Comparison of ENCODE assay signal across 31 mouse cellular contexts in genomic region chr10:85673512-85673921, GRCm38 (mm10).
DNase-seq lines count a peak whose midpoint lies in the region; ATAC-seq lines count a peak whose summit lies in the region.
"Had no signal": no experiment of that assay in that cellular context is flagged by ENCODE, and none has a peak within 500 bp of the region (broad histone marks: within the 10 kb centered on the region; RNA-seq: fewer than 3 reads in every experiment).

No protein-coding gene starts in this region.

- H3K9me3 ChIP-seq in forebrain, embryonic 15.5 days: peaks cover 3% of the 10 kb centered on the region; the same call in 1 of the 2 replicates
- no peaks in the 10 kb centered on the region for H3K9me3 ChIP-seq in forebrain, embryonic 12.5 days
- H3K9me3 ChIP-seq: kidney, embryonic 15.5 days; limb, embryonic 10.5 days; limb, embryonic 15.5 days; liver, embryonic 15.5 days had no signal

- peaks cover 13% of the 10 kb centered on the region; the same call in 1 of the 2 replicates for H3K4me1 ChIP-seq in forebrain, embryonic 15.5 days
- no peaks in the 10 kb centered on the region for H3K4me1 ChIP-seq in forebrain, embryonic 12.5 days
- H3K4me1 ChIP-seq: embryonic facial prominence, embryonic 12.5 days; kidney, embryonic 15.5 days; limb, embryonic 10.5 days; limb, embryonic 15.5 days; liver, embryonic 15.5 days; neural tube, embryonic 13.5 days had no signal

- H3K36me3 ChIP-seq in forebrain, embryonic 15.5 days: no peaks in the 10 kb centered on the region
- H3K36me3 ChIP-seq in forebrain, embryonic 12.5 days (replicated peaks): no peaks in the 10 kb centered on the region
- H3K36me3 ChIP-seq: embryonic facial prominence, embryonic 12.5 days; kidney, embryonic 15.5 days; limb, embryonic 10.5 days; limb, embryonic 15.5 days; liver, embryonic 15.5 days; neural tube, embryonic 13.5 days had no signal

- peak; percentile 18 to 61 for DNase-seq in left cerebral cortex, postnatal 14 days (ENCODE audit: low spot score in 2 of 2)
- DNase-seq in left cerebral cortex, adult 11 months (ENCODE audit: low spot score): no peak
- peak; percentile 64 for DNase-seq in brain, adult 2 months (ENCODE audit: low read depth, low spot score)
- DNase-seq in brain, embryonic 18.5 days (ENCODE audit: low read depth, low spot score): peak; percentile 80
- no peak for DNase-seq in retina, postnatal 1 day
- DNase-seq in liver: no peak
- DNase-seq: adrenal gland, postnatal 14 days; cerebellum, adult 8-10 months; embryo, embryonic 11 days; gastrocnemius, postnatal 25 days; heart, adult 11 months; heart, postnatal 4 days; kidney, adult 11 months; kidney, postnatal 25 days; lung, embryonic 14.5 days; right cerebral cortex, postnatal 4 days; thymus, postnatal 4 days had no signal

- ATAC-seq in forebrain, embryonic 15.5 days (replicated peaks): peak; percentile 84
- no peak for ATAC-seq in forebrain, embryonic 12.5 days (ENCODE audit: low FRiP score)
- ATAC-seq: CD4-positive, CD25-positive, alpha-beta regulatory T cell, adult 4 months; inflammation-experienced regulatory T-cells, adult 6 months had no signal

- peak overlapping the region; percentile 85 for H3K27ac ChIP-seq in forebrain, embryonic 15.5 days (replicated peaks)
- H3K27ac ChIP-seq in forebrain, embryonic 12.5 days: no peak overlapping the region
- H3K27ac ChIP-seq: embryonic facial prominence, embryonic 12.5 days; hindbrain, embryonic 14.5 days; kidney, embryonic 15.5 days; limb, embryonic 10.5 days; limb, embryonic 15.5 days; liver, embryonic 15.5 days; neural tube, embryonic 13.5 days; stomach, postnatal 0 days had no signal

- H3K27me3 ChIP-seq in forebrain, embryonic 15.5 days: no peaks in the 10 kb centered on the region
- H3K27me3 ChIP-seq in forebrain, embryonic 12.5 days: peaks cover under 1% of the 10 kb centered on the region; the same call in 1 of the 2 replicates
- H3K27me3 ChIP-seq: embryonic facial prominence, embryonic 12.5 days; kidney, embryonic 15.5 days; limb, embryonic 15.5 days; liver, embryonic 15.5 days; neural tube, embryonic 13.5 days had no signal

- WGBS in forebrain, embryonic 15.5 days: 75% methylated on average over 8 of the region's 8 CpGs
- WGBS in forebrain, embryonic 12.5 days: 90% methylated on average over 8 of the region's 8 CpGs

- H3K4me2 ChIP-seq in forebrain, embryonic 15.5 days (replicated peaks): no peak overlapping the region
- no peak overlapping the region for H3K4me2 ChIP-seq in forebrain, embryonic 12.5 days
- H3K4me2 ChIP-seq: embryonic facial prominence, embryonic 12.5 days; heart, embryonic 11.5 days; hindbrain, embryonic 14.5 days; kidney, embryonic 15.5 days; limb, embryonic 15.5 days; liver, embryonic 15.5 days; lung, embryonic 14.5 days; midbrain, embryonic 11.5 days; neural tube, embryonic 13.5 days had no signal

- H3K4me3 ChIP-seq in forebrain, embryonic 15.5 days: no peak overlapping the region
- no peak overlapping the region for H3K4me3 ChIP-seq in forebrain, embryonic 12.5 days (replicated peaks)
- H3K4me3 ChIP-seq: embryonic facial prominence, embryonic 12.5 days; kidney, embryonic 15.5 days; limb, embryonic 10.5 days; limb, embryonic 15.5 days; liver, embryonic 15.5 days; neural tube, embryonic 13.5 days had no signal

- H3K9ac ChIP-seq in forebrain, embryonic 15.5 days (replicated peaks): no peak overlapping the region
- H3K9ac ChIP-seq in forebrain, embryonic 12.5 days: no peak overlapping the region
- H3K9ac ChIP-seq: embryonic facial prominence, embryonic 12.5 days; hindbrain, embryonic 14.5 days; kidney, embryonic 15.5 days; limb, embryonic 15.5 days; liver, embryonic 15.5 days; lung, embryonic 14.5 days; neural tube, embryonic 13.5 days had no signal

- intact Hi-C loops in left cerebral cortex, postnatal 14 days (cut with DNase I): loop anchor here (10.0 kb wide), 1 partner anchor 201 kb away; no protein-coding TSS in a partner anchor

Comparison
In these comparisons a context has a peak if more than half of its experiments do, and no peak if none do; other contexts are left out.
1. DNase-seq: peak in left cerebral cortex, postnatal 14 days (2 of 2), brain, adult 2 months (single experiment) and brain, embryonic 18.5 days (single experiment); none in left cerebral cortex, adult 11 months (single experiment), retina, postnatal 1 day (single experiment) and liver (single experiment).